Mouse (Mus musculus) neural tube, embryonic 13.5 days (tissue): ENCODE measurements around the gene Uimc1. TPM values are rescaled to one million over a fixed set of nuclear protein-coding genes. Genes with fewer than 3 reads are reported as not detected.
A peak's percentile ranks its signal among the peaks of the same experiment; 100 is the strongest.
"Not testable (repeated sequence)": the region's sequence is repeated elsewhere in the genome, so short reads cannot be mapped to it uniquely, and the experiment has no call there.

Source experiments
- ATAC-seq: fragments of 200-750 bp; cut with Nextera tagmentation; 2 replicates; pipeline ENCODE4 v1.8.0; 2017; ENCODE audit warnings: low read depth, mild to moderate bottlenecking, moderate TSS enrichment, moderate library complexity
- H3K27ac ChIP-seq: fragments of 300-500 bp; sonication (generic); replicated peaks from 2 replicates; pipeline ENCODE4 v1.5.1; 2015; ENCODE audit warnings: moderate library complexity, mild to moderate bottlenecking, inconsistent platforms
- H3K27me3 ChIP-seq: fragments of 300-500 bp; sonication (generic); 2 replicates; pipeline ENCODE4 v1.6.1; 2015; ENCODE audit warnings: mild to moderate bottlenecking, inconsistent platforms
- H3K36me3 ChIP-seq: fragments of 300-500 bp; sonication (generic); 2 replicates; pipeline ENCODE4 v1.6.1; 2015; ENCODE audit warnings: mild to moderate bottlenecking, inconsistent platforms
- H3K4me1 ChIP-seq: fragments of 300-500 bp; sonication (generic); replicated peaks from 2 replicates; pipeline ENCODE4 v1.6.1; 2015; ENCODE audit warnings: inconsistent platforms
- H3K4me2 ChIP-seq: fragments of 300-500 bp; sonication (generic); 2 replicates; pipeline ENCODE4 v1.6.1; 2015; ENCODE audit warnings: inconsistent platforms, mild to moderate bottlenecking, moderate library complexity
- H3K4me3 ChIP-seq: fragments of 300-500 bp; sonication (generic); 2 replicates; pipeline ENCODE4 v1.5.1; 2015; ENCODE audit warnings: mild to moderate bottlenecking, inconsistent platforms
- H3K9ac ChIP-seq: fragments of 300-500 bp; sonication (generic); 2 replicates; pipeline ENCODE4 v1.6.1; 2015; ENCODE audit warnings: moderate library complexity, mild to moderate bottlenecking, inconsistent platforms
- H3K9me3 ChIP-seq: fragments of 300-500 bp; sonication (generic); 2 replicates; pipeline ENCODE4 v1.6.1; 2016; ENCODE audit warnings: inconsistent platforms
- WGBS: fragments of 180-500 bp; shearing (Covaris S2); methylation state at CpG from one replicate; pipeline ENCODE4 v1.1.7; 2015; 5-methylcytosine and 5-hydroxymethylcytosine counted together
- polyA plus RNA-seq: library from polyadenylated mRNA; unstranded; fragments of >200 nt; fragmentation: Nextera tagmentation; extraction: Ambion mirVana; gene quantifications from 2 replicates; pipeline ENCODE4 v1.2.1, GENCODE M21; 2015

The Uimc1 gene
- polyA plus RNA-seq, 1 experiment from 2014 or later = 17.1 TPM

DNA sequence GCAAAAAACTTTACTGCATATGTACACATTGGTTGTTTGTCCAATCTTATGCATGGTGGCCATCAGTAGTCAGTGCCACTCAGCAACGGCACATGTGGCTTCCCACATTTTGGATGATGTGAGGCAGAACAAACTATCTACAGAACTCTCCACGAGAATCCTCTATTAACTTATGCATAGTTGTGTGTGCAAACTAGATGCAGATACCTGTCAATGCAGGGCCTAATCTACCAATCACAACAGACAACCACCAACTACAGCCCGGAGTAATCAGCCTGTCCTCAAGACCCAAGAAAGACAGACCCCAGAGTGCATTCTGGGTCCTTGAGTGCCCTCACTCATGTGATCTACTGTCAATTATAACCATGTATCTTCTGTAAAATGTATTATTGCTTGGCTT lies 2.3 kb upstream of the Uimc1 start:
- 94% methylated on average over 3 of the region's 3 CpGs for WGBS
- Histone ChIP-seq H3K4me2 (no peak overlapping the region), H3K27me3 (no peaks in the 10 kb centered on the region), H3K4me1 (peaks cover 31% of the 10 kb centered on the region), H3K9me3 (no peaks in the 10 kb centered on the region), H3K36me3 (no peaks in the 10 kb centered on the region), H3K9ac (no peak overlapping the region), H3K27ac (no peak overlapping the region), H3K4me3 (no peak overlapping the region)
- no peak for ATAC-seq

DNA sequence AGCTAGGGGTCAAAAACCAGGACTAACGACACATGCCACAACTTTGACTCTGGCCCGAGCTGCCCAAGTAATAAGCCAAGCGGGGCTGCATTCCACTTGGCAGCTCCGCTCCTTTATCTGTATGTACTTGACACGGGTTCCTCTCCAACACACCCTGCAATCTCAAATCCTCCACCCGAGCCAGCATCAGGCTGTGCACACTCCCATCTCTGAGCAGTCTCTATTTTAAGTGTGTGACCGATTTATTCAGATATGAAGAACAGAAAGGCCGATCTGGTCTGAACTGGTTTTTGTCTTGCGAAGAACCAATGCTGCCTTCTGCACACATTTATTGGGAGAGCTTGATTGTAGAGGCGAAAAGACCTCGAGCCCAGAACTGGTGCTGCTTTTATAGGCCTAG lies 1.5 kb upstream of the Uimc1 start:
- Histone ChIP-seq H3K4me3 (no peak overlapping the region), H3K4me2 (no peak overlapping the region), H3K27me3 (no peaks in the 10 kb centered on the region), H3K9me3 (no peaks in the 10 kb centered on the region), H3K4me1 (peaks cover 23% of the 10 kb centered on the region), H3K27ac (no peak overlapping the region), H3K9ac (no peak overlapping the region), H3K36me3 (no peaks in the 10 kb centered on the region)
- 94% methylated on average over 11 of the region's 11 CpGs for WGBS
- no peak for ATAC-seq

DNA sequence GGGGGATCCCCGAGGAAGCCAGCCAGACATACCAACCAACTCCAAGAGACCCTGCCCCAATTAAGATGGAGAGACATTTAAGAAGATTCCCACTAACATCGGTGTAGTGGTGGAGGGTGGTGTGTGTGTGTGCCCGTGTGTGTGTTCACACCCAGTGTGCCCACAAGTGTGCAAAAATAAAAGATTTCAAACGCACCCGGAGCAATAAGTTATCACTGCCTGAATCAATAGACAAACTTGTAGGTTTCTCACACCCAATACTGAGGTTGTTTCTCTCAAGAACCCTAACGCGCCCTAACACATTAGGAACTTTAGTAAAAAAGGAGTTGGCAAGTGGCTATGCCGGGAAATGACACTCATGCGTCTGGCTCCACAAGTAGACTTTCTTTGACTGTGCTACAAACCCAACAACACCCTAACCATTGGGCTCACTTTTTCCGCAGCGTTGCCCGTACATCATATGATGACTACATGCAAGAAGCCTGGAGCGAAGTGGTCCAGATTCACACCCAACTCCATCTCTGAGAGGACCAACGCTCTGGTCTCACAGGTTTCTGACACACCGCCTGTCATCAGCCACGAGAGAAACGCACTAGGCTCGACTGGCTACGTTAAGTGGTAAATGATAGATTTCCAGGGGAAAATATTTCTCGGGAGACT lies 904 bp downstream of the Uimc1 start:
- ATAC-seq = no peak

DNA sequence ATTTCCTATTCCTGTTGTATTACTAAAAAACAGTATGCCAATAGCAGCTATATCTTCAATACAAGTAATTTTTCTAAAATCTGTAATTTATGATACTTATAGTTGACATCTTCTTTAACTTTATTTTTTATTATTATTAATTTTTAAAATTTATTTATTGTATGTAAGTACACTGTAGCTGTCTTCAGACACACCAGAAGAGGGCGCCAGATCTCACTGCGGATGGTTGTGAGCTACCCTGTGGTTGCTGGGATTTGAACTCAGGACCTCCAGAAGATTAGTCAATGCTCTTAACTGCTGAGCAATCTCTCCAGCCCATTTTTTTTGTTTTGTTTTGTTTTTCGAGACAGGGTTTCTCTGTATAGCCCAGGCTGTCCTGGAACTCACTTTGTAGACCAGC lies 2.3 kb downstream of the Uimc1 start:
- not testable (repeated sequence) for H3K36me3 ChIP-seq, ATAC-seq, H3K27me3 ChIP-seq, H3K27ac ChIP-seq, H3K9ac ChIP-seq, H3K4me3 ChIP-seq, H3K4me1 ChIP-seq, H3K4me2 ChIP-seq, H3K9me3 ChIP-seq
- 93% methylated on average over 3 of the region's 3 CpGs for WGBS

More for the DNA sequence above, 904 bp downstream of the Uimc1 start:
- H3K36me3 ChIP-seq = no peaks in the 10 kb centered on the region
- no peaks in the 10 kb centered on the region for H3K9me3 ChIP-seq
- H3K27me3 ChIP-seq = no peaks in the 10 kb centered on the region
- peak overlapping the region; percentile 93 for H3K9ac ChIP-seq
- H3K4me3 ChIP-seq = peak overlapping the region; percentile 83
- peak overlapping the region; percentile 94 for H3K27ac ChIP-seq
- H3K4me2 ChIP-seq = peak overlapping the region; percentile 66
- peaks cover 9% of the 10 kb centered on the region for H3K4me1 ChIP-seq
- 36% methylated on average over 20 of the region's 20 CpGs for WGBS

DNA sequence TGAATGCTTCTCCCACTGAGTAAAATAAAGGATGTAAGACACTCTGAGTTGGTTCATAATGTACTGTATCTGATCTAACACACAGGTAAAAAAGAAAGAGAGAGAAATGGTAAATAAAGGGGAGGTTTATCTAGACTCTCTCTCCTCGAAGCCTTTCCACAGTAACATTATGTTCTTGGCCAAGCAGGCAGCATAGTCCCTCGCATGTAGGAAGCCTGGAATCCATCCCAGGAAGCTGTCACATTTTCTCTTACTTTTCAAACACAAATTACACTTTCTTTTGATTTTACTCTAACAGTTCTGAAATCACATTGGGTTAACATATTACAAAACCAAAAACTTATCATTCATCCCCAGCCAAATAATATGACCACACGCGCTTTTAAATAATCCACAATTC lies 7.5 kb downstream of the Uimc1 start:
- Histone ChIP-seq H3K36me3 (peaks cover 10% of the 10 kb centered on the region; the same call in 1 of the 2 replicates), H3K9ac (no peak overlapping the region), H3K4me3 (no peak overlapping the region), H3K9me3 (no peaks in the 10 kb centered on the region), H3K4me1 (no peaks in the 10 kb centered on the region), H3K27ac (no peak overlapping the region), H3K4me2 (no peak overlapping the region), H3K27me3 (no peaks in the 10 kb centered on the region)
- no peak for ATAC-seq
- 93% methylated on average over 4 of the region's 4 CpGs for WGBS

DNA sequence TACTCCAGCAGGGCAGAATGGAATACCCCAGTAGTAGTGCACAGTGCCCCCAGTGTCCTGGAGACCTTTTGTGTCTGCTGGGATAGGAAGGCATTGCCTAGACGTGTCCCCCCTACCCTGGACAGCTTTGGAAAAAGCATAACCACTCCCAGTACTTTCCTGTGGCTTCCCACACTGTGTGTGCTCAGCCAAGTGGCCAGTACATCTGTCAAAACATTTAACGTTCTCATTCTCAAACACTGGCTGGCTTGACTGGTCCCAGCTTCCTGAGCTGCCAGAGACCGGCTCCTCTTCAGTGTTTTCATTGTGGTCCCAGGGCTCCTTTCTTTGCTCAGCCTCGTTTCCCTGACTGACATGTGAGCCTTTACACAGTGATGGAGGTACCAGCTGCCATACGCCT lies 24.5 kb downstream of the Uimc1 start:
- H3K27ac ChIP-seq = no peak overlapping the region
- H3K36me3 ChIP-seq = peaks cover 13% of the 10 kb centered on the region
- no peak for ATAC-seq
- H3K4me2 ChIP-seq = no peak overlapping the region
- WGBS = 70% methylated on average over 5 of the region's 5 CpGs
- no peaks in the 10 kb centered on the region for H3K4me1 ChIP-seq
- no peaks in the 10 kb centered on the region for H3K27me3 ChIP-seq
- H3K4me3 ChIP-seq = no peak overlapping the region
- no peaks in the 10 kb centered on the region for H3K9me3 ChIP-seq
- no peak overlapping the region for H3K9ac ChIP-seq

DNA sequence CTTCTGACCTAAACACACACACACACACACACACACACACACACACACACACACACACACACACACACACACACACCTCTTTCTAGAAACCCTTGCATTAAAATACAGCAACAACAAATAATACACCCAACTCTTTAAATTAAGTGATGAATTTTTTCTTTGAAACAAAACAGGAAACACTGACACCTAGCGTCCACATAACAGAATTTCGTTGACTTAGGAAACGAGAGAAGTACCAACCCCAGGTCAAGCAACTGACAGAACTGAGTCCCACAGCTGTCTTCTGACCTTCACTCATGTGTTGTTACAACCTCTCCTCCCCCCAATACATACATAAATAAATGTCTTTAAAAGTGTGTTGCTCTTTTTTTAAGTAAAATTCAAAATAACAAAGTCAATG lies 28.8 kb downstream of the Uimc1 start:
- no peak for ATAC-seq
- 1% methylated on average over 3 of the region's 3 CpGs for WGBS

DNA sequence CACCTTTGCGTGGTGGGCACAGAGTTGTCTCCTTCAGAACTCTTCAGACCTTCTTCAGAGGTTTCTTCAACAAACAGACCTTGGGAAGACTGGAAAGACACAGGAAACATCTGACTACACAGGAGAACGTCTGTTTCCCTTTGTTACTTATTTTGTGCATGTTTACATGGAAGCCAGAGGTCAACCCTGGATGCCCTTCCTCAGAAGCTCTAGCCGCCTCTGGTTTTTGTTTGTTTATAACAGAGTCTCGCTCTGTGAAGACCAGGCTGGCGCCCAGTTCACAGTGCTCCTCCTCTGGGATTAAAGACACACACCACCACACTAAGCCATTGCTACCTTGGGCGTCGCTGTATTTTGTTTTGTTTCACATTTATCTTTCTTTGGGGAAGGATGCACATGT lies 30.4 kb downstream of the Uimc1 start:
- Histone ChIP-seq H3K36me3 (no peaks in the 10 kb centered on the region), H3K27me3 (no peaks in the 10 kb centered on the region), H3K4me3 (no peak overlapping the region), H3K9me3 (no peaks in the 10 kb centered on the region), H3K27ac (no peak overlapping the region), H3K4me2 (no peak overlapping the region), H3K9ac (no peak overlapping the region), H3K4me1 (no peaks in the 10 kb centered on the region)
- ATAC-seq = no peak
- 76% methylated on average over 7 of the region's 7 CpGs for WGBS

More for the DNA sequence above, 28.8 kb downstream of the Uimc1 start:
- Histone ChIP-seq H3K9ac (no peak overlapping the region), H3K27ac (no peak overlapping the region), H3K4me2 (no peak overlapping the region), H3K9me3 (no peaks in the 10 kb centered on the region), H3K27me3 (no peaks in the 10 kb centered on the region), H3K4me3 (no peak overlapping the region), H3K36me3 (peaks cover 7% of the 10 kb centered on the region), H3K4me1 (no peaks in the 10 kb centered on the region)

DNA sequence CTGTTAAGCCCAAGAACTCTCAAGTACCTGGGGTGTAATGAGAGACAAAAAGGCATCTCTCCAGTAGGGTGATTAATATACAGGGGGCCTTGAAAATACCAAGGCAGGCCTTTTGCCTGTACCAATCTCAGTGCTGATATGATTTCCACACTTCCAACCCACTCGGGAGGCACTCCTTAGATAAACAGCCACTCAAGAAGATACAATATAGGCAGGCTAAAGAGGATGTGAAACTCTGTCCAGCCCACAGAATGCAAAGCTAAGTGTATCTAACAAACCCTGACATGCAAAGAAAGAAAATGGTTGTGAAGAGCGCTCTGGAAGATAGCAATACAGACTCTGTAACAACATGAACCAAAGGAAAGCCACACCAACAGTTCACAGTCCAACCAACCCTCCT lies 36.8 kb downstream of the Uimc1 start:
- H3K36me3 ChIP-seq = peaks cover 1% of the 10 kb centered on the region
- 87% methylated on average over 2 of the region's 2 CpGs for WGBS
- no peak for ATAC-seq
- no peak overlapping the region for H3K9ac ChIP-seq
- H3K27me3 ChIP-seq = no peaks in the 10 kb centered on the region
- no peaks in the 10 kb centered on the region for H3K9me3 ChIP-seq
- H3K4me2 ChIP-seq = no peak overlapping the region
- no peak overlapping the region for H3K27ac ChIP-seq
- H3K4me1 ChIP-seq = no peaks in the 10 kb centered on the region
- H3K4me3 ChIP-seq = no peak overlapping the region

DNA sequence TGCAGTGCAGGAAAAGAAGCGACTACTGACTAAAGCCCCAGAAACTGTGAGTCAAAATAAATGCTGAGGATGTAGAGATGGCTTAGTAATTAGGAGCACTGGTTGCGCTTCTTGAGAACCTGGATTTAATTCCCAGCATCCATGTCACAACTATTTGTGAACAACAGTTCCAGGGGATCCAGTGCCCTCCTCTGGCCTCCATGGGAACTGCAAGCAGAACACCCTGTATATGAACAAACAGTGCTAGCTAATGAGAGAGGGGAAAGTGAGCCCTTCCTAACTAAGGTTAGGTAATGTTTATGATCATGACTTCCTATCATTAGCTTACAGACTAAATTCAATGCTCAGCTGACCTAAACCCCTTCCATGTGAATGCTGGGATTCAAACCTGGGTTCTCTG lies 42.1 kb downstream of the Uimc1 start:
- H3K4me2 ChIP-seq = no peak overlapping the region
- ATAC-seq = no peak
- no peak overlapping the region for H3K27ac ChIP-seq
- no peak overlapping the region for H3K9ac ChIP-seq
- no peaks in the 10 kb centered on the region for H3K27me3 ChIP-seq
- peaks cover 10% of the 10 kb centered on the region for H3K36me3 ChIP-seq
- no peaks in the 10 kb centered on the region for H3K4me1 ChIP-seq
- H3K9me3 ChIP-seq = no peaks in the 10 kb centered on the region
- 97% methylated on average over 2 of the region's 2 CpGs for WGBS
- no peak overlapping the region for H3K4me3 ChIP-seq

DNA sequence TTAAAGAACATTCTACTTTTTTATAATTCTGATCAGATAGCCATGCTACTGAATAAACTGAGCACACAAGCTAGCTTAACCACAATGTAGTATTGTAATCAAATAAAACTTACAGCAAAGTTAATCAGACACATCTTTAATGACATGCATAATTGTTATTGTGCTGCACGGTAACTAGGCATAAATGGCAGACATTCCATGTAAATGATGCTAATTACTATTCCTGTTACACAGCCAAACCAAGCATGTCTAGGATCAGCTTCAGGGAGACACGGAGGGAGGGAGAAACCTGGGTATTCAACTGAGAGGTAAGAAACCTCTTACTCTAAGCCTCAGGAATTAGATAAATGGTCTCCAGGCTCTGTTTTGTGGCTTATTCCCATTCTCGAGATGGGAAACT lies 52.4 kb downstream of the Uimc1 start:
- no peak for ATAC-seq
- no peaks in the 10 kb centered on the region for H3K27me3 ChIP-seq
- H3K27ac ChIP-seq = no peak overlapping the region
- H3K9ac ChIP-seq = no peak overlapping the region
- H3K4me1 ChIP-seq = peaks cover 10% of the 10 kb centered on the region
- 50% methylated on average over 3 of the region's 3 CpGs for WGBS
- H3K4me2 ChIP-seq = no peak overlapping the region
- H3K4me3 ChIP-seq = no peak overlapping the region
- peaks cover 8% of the 10 kb centered on the region for H3K36me3 ChIP-seq
- H3K9me3 ChIP-seq = no peaks in the 10 kb centered on the region

DNA sequence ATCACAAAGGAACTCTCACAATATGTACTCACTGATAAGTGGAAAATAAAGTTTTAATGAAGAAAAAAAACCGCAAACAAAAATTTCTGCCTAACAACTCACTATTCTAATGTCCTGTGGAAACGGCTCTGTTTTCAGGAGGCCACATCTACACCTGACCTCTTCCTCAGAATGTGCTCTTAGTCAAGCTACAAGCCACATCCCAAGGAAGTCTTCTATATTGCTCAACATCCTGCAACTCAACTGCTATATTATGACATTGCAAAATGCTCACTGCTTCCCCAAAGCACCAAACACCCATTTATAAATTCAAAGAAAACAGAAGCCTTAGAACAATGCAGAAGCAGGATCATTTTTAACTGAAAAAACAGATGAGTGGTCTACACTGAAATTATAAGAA lies 60.1 kb downstream of the Uimc1 start:
- Histone ChIP-seq H3K9ac (no peak overlapping the region), H3K4me2 (no peak overlapping the region), H3K27me3 (no peaks in the 10 kb centered on the region), H3K36me3 (peaks cover 9% of the 10 kb centered on the region), H3K4me1 (no peaks in the 10 kb centered on the region), H3K9me3 (no peaks in the 10 kb centered on the region), H3K27ac (no peak overlapping the region), H3K4me3 (no peak overlapping the region)
- ATAC-seq = no peak
- WGBS = 95% methylated on average over 2 of the region's 2 CpGs

DNA sequence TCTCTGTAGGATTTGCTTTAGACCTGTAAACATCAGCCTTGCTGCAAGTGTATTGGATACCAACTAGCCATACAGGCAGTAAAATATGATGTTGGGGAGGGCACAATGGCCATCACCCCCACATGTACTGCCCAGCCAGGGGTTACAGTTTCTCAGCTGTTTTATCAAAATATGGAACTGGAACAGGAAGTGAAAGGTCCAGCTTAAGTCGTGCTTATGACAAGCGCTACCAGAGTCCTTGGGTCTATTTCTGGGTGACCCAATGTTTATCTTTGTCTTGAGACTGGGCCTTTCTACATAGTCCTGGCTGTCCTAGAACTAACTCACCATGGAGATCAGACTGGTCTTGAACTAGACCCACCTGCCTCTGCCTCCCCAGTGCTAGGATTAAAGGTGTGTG lies 75.9 kb downstream of the Uimc1 start:
- no peak overlapping the region for H3K4me2 ChIP-seq
- WGBS = 90% methylated on average over 2 of the region's 2 CpGs
- H3K9me3 ChIP-seq = no peaks in the 10 kb centered on the region
- no peak overlapping the region for H3K9ac ChIP-seq
- no peaks in the 10 kb centered on the region for H3K27me3 ChIP-seq
- H3K4me1 ChIP-seq = no peaks in the 10 kb centered on the region
- H3K27ac ChIP-seq = no peak overlapping the region
- no peak for ATAC-seq
- H3K36me3 ChIP-seq = peaks cover 21% of the 10 kb centered on the region
- H3K4me3 ChIP-seq = no peak overlapping the region
